Mouse (Mus musculus): Measurements from ENCODE around the gene Rgs6.

Gene Rgs6

DNA sequence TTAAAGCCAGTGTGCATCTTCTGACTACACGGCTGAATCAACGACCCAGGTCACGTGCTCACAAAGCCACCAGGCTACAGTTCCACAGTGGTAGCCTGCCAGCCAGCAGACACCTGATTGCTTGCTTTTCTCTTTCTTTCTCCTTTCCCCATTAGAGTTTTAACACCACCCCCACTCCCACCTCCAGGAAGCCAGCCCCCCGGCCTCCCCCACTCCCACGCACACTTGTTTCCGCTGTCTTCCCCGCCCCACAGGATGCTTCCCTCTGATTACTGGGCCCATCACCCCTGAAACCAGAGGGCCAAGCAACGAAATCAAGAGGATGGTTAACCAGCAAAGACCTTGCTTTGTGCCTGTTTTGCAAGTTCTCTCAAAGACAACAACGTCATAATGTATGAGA lies 373.0 kb downstream of the Rgs6 start:
- no peaks in the 10 kb centered on the region for H3K9me3 ChIP-seq (ENCODE audit: low read length)
- TF ChIP-seq NANOG (IDR thresholded peaks at IDR 0.05; ENCODE audit: borderline replicate concordance, low read length) (no peak), POU5F1 (IDR thresholded peaks at IDR 0.05; ENCODE audit: borderline replicate concordance, low read length) (no peak), CTCF (conservative IDR thresholded peaks at IDR 0.05; ENCODE audit: low read length) (no peak)

DNA sequence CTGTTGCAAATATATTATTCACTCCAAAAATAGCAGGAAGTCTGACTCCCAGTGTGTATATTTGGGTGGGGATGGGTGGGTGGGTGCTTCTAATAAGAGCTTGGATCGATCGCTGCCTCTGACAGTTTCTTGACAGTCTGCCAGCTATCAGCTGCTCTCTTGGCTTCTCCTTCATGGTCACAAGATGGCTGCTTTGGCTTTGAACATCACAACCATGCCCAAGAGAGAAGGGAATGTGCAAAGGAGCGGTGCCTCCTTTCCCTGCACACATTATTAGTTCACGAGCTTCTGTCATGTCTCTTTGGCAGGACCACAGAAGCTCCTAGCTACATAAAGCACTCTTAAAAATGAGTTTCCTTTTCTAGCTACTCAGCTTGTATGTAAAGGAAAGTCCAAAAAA lies 373.8 kb downstream of the Rgs6 start:
- no peak for TF ChIP-seq CTCF (conservative IDR thresholded peaks at IDR 0.05; ENCODE audit: low read length)
- TF ChIP-seq POU5F1 (IDR thresholded peaks at IDR 0.05; ENCODE audit: borderline replicate concordance, low read length) = no peak
- TF ChIP-seq NANOG (IDR thresholded peaks at IDR 0.05; ENCODE audit: borderline replicate concordance, low read length) = no peak
- Histone ChIP-seq H3K4me1 (replicated peaks; ENCODE audit: low read depth, low read length) (no peaks in the 10 kb centered on the region), H3K4me3 (replicated peaks; ENCODE audit: low read length) (no peak overlapping the region), H3K27me3 (ENCODE audit: insufficient read depth, low read length) (no peaks in the 10 kb centered on the region), H3K36me3 (ENCODE audit: insufficient read depth, low read length) (no peaks in the 10 kb centered on the region), H3K9me3 (ENCODE audit: low read length) (no peaks in the 10 kb centered on the region)

More for the DNA sequence above, 373.0 kb downstream of the Rgs6 start:
- H3K27me3 ChIP-seq (ENCODE audit: insufficient read depth, low read length) = no peaks in the 10 kb centered on the region
- no peaks in the 10 kb centered on the region for H3K4me1 ChIP-seq (replicated peaks; ENCODE audit: low read depth, low read length)
- no peaks in the 10 kb centered on the region for H3K36me3 ChIP-seq (ENCODE audit: insufficient read depth, low read length)
- no peak overlapping the region for H3K4me3 ChIP-seq (replicated peaks; ENCODE audit: low read length)

GRCm38 (mm10) chr12:82970521-82971105 lies 382.5 kb downstream of the Rgs6 start:
- TF ChIP-seq NANOG (IDR thresholded peaks at IDR 0.05; ENCODE audit: borderline replicate concordance, low read length) = no peak
- no peaks in the 10 kb centered on the region for H3K27me3 ChIP-seq (ENCODE audit: insufficient read depth, low read length)
- no peaks in the 10 kb centered on the region for H3K4me1 ChIP-seq (replicated peaks; ENCODE audit: low read depth, low read length)

GRCm38 (mm10) chr12:82971176-82971575 lies 383.1 kb downstream of the Rgs6 start:
- no peaks in the 10 kb centered on the region for H3K36me3 ChIP-seq (ENCODE audit: insufficient read depth, low read length)
- no peaks in the 10 kb centered on the region for H3K4me1 ChIP-seq (replicated peaks; ENCODE audit: low read depth, low read length)
- TF ChIP-seq POU5F1 (IDR thresholded peaks at IDR 0.05; ENCODE audit: borderline replicate concordance, low read length) (no peak), CTCF (conservative IDR thresholded peaks at IDR 0.05; ENCODE audit: low read length) (no peak), NANOG (IDR thresholded peaks at IDR 0.05; ENCODE audit: borderline replicate concordance, low read length) (no peak)
- no peaks in the 10 kb centered on the region for H3K9me3 ChIP-seq (ENCODE audit: low read length)
- no peaks in the 10 kb centered on the region for H3K27me3 ChIP-seq (ENCODE audit: insufficient read depth, low read length)
- H3K4me3 ChIP-seq (replicated peaks; ENCODE audit: low read length) = no peak overlapping the region

More at GRCm38 (mm10) chr12:82970521-82971105, 382.5 kb downstream of the Rgs6 start:
- no peaks in the 10 kb centered on the region for H3K9me3 ChIP-seq (ENCODE audit: low read length)
- no peak overlapping the region for H3K4me3 ChIP-seq (replicated peaks; ENCODE audit: low read length)
- no peaks in the 10 kb centered on the region for H3K36me3 ChIP-seq (ENCODE audit: insufficient read depth, low read length)

DNA sequence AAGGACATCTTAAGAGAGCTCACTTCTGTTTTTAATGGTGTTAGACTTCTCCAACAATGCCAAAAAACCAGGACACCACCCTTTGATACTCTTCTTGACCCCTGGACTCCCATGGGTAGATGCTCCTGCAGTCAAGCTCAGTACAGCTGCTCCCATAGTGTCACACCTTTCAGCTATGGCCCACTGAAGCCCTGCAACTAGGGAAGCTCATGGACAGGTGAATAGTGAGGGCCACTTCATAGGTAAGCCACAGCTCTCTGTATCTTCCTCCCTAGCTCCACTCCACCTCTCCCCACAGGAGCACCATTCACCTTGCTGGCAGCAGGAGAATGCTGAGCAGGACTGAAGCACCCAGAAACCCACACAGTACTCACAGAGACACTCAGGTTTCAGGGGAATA lies 384.6 kb downstream of the Rgs6 start:
- Histone ChIP-seq H3K4me1 (replicated peaks; ENCODE audit: low read depth, low read length) (no peaks in the 10 kb centered on the region), H3K4me3 (replicated peaks; ENCODE audit: low read length) (no peak overlapping the region), H3K36me3 (ENCODE audit: insufficient read depth, low read length) (no peaks in the 10 kb centered on the region), H3K9me3 (ENCODE audit: low read length) (no peaks in the 10 kb centered on the region), H3K27me3 (ENCODE audit: insufficient read depth, low read length) (no peaks in the 10 kb centered on the region)
- TF ChIP-seq POU5F1 (IDR thresholded peaks at IDR 0.05; ENCODE audit: borderline replicate concordance, low read length) = no peak
- no peak for TF ChIP-seq CTCF (conservative IDR thresholded peaks at IDR 0.05; ENCODE audit: low read length)
- no peak for TF ChIP-seq NANOG (IDR thresholded peaks at IDR 0.05; ENCODE audit: borderline replicate concordance, low read length)

GRCm38 (mm10) chr12:82973771-82974170 lies 385.7 kb downstream of the Rgs6 start:
- no peaks in the 10 kb centered on the region for H3K9me3 ChIP-seq (ENCODE audit: low read length)
- TF ChIP-seq CTCF (conservative IDR thresholded peaks at IDR 0.05; ENCODE audit: low read length) (no peak), NANOG (IDR thresholded peaks at IDR 0.05; ENCODE audit: borderline replicate concordance, low read length) (no peak), POU5F1 (IDR thresholded peaks at IDR 0.05; ENCODE audit: borderline replicate concordance, low read length) (no peak)
- no peaks in the 10 kb centered on the region for H3K36me3 ChIP-seq (ENCODE audit: insufficient read depth, low read length)

DNA sequence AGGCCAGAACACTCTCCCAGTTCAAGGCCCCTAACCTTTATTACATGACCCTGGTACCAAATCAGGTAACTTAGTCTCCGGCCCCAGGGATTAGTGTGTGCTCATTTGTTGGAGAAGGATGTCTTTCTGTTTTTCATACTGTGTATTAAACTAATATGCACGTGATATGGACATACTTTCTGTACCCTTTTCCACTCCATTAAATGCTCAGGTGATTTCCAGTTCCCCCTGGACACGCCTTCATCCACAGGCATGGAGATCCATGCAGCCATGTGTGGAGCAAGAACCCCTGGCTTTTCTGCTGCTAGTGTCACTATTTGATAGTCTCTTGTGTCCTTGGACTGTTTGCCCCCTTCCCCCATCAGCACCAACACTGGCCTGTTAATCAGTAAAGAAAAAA lies 390.2 kb downstream of the Rgs6 start:
- TF ChIP-seq NANOG (IDR thresholded peaks at IDR 0.05; ENCODE audit: borderline replicate concordance, low read length) (no peak), POU5F1 (IDR thresholded peaks at IDR 0.05; ENCODE audit: borderline replicate concordance, low read length) (no peak), CTCF (conservative IDR thresholded peaks at IDR 0.05; ENCODE audit: low read length) (no peak)
- Histone ChIP-seq H3K9me3 (ENCODE audit: low read length) (no peaks in the 10 kb centered on the region), H3K4me3 (replicated peaks; ENCODE audit: low read length) (no peak overlapping the region), H3K4me1 (replicated peaks; ENCODE audit: low read depth, low read length) (no peaks in the 10 kb centered on the region), H3K27me3 (ENCODE audit: insufficient read depth, low read length) (no peaks in the 10 kb centered on the region), H3K36me3 (ENCODE audit: insufficient read depth, low read length) (no peaks in the 10 kb centered on the region)

More at GRCm38 (mm10) chr12:82973771-82974170, 385.7 kb downstream of the Rgs6 start:
- Histone ChIP-seq H3K4me1 (replicated peaks; ENCODE audit: low read depth, low read length) (no peaks in the 10 kb centered on the region), H3K27me3 (ENCODE audit: insufficient read depth, low read length) (no peaks in the 10 kb centered on the region), H3K4me3 (replicated peaks; ENCODE audit: low read length) (no peak overlapping the region)

GRCm38 (mm10) chr12:82982716-82983115 lies 394.6 kb downstream of the Rgs6 start:
- TF ChIP-seq CTCF (conservative IDR thresholded peaks at IDR 0.05; ENCODE audit: low read length) = no peak
- TF ChIP-seq POU5F1 (IDR thresholded peaks at IDR 0.05; ENCODE audit: borderline replicate concordance, low read length) = no peak
- TF ChIP-seq NANOG (IDR thresholded peaks at IDR 0.05; ENCODE audit: borderline replicate concordance, low read length) = no peak
- Histone ChIP-seq H3K4me1 (replicated peaks; ENCODE audit: low read depth, low read length) (no peaks in the 10 kb centered on the region), H3K4me3 (replicated peaks; ENCODE audit: low read length) (no peak overlapping the region), H3K36me3 (ENCODE audit: insufficient read depth, low read length) (no peaks in the 10 kb centered on the region), H3K27me3 (ENCODE audit: insufficient read depth, low read length) (no peaks in the 10 kb centered on the region), H3K9me3 (ENCODE audit: low read length) (no peaks in the 10 kb centered on the region)

DNA sequence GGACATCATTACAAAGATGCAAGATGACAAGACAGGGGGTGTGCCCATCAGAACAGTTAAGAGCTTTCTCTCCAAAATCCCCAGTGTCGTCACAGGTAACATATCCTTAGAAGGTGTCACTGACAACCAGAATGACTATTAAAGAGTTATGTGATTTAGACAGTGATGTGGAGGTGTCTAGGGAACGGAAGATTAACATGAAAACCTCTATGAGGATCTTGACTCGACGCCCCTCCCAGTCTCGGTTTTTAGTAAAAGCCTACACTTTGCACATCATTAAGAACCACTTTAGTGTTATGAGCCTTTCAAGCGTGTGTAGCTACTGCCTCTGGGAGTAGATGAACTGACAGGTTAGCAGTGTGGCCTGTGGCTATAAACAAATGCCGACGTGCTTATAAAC lies 397.2 kb downstream of the Rgs6 start:
- Histone ChIP-seq H3K4me3 (replicated peaks; ENCODE audit: low read length) (no peak overlapping the region), H3K9me3 (ENCODE audit: low read length) (no peaks in the 10 kb centered on the region), H3K36me3 (ENCODE audit: insufficient read depth, low read length) (no peaks in the 10 kb centered on the region), H3K27me3 (ENCODE audit: insufficient read depth, low read length) (no peaks in the 10 kb centered on the region), H3K4me1 (replicated peaks; ENCODE audit: low read depth, low read length) (no peaks in the 10 kb centered on the region)
- TF ChIP-seq NANOG (IDR thresholded peaks at IDR 0.05; ENCODE audit: borderline replicate concordance, low read length) (no peak), CTCF (conservative IDR thresholded peaks at IDR 0.05; ENCODE audit: low read length) (no peak), POU5F1 (IDR thresholded peaks at IDR 0.05; ENCODE audit: borderline replicate concordance, low read length) (no peak)

Measured in E14TG2a.4 (cell line).